Mouse (Mus musculus) forebrain, embryonic 14.5 days (tissue): ENCODE data around the gene Fez1. TPM values are rescaled to one million over a fixed set of nuclear protein-coding genes. Genes with fewer than 3 reads are reported as not detected.

Experiments used
- ATAC-seq: fragments of 200-750 bp; cut with Nextera tagmentation; 2 replicates; pipeline ENCODE4 v1.8.0; 2017; ENCODE audit warnings: mild to moderate bottlenecking, moderate library complexity
- DNase-seq: peaks from one replicate; pipeline ENCODE4 v3.0.0-alpha.2; 2015; ENCODE audit warnings: low spot score
- H3K27ac ChIP-seq: fragments of 300-500 bp; sonication (generic); 2 replicates; pipeline ENCODE4 v1.5.1; 2014; ENCODE audit warnings: low read depth, mild to moderate bottlenecking, control low read depth, low read length, moderate library complexity
- H3K27me3 ChIP-seq: fragments of 300-500 bp; sonication (generic); replicated peaks from 2 replicates; pipeline ENCODE4 v1.6.1; 2014; ENCODE audit warnings: low read length, control low read depth, mixed read lengths; ENCODE audit not compliant: control insufficient read depth, insufficient read depth
- H3K36me3 ChIP-seq: fragments of 300-500 bp; sonication (generic); 2 replicates; pipeline ENCODE4 v1.6.1; 2014; ENCODE audit warnings: low read length, control low read depth; ENCODE audit not compliant: control insufficient read depth, insufficient read depth
- H3K4me1 ChIP-seq: fragments of 300-500 bp; sonication (generic); 2 replicates; pipeline ENCODE4 v1.6.1; 2014; ENCODE audit warnings: antibody characterized with exemption, low read length, control low read depth; ENCODE audit not compliant: control insufficient read depth, insufficient read depth
- H3K4me2 ChIP-seq: fragments of 300-500 bp; sonication (generic); 2 replicates; pipeline ENCODE4 v1.6.1; 2014; ENCODE audit warnings: mild to moderate bottlenecking, control low read depth, low read length
- H3K4me3 ChIP-seq: fragments of 300-500 bp; sonication (generic); 2 replicates; pipeline ENCODE4 v1.5.1; 2014; ENCODE audit warnings: low read depth, low read length, control low read depth
- H3K9ac ChIP-seq: fragments of 300-500 bp; sonication (generic); 2 replicates; pipeline ENCODE4 v1.6.1; 2014; ENCODE audit warnings: mild to moderate bottlenecking, low read length, control low read depth, moderate library complexity
- H3K9me3 ChIP-seq: fragments of 300-500 bp; sonication (generic); replicated peaks from 2 replicates; pipeline ENCODE4 v1.6.1; 2016; ENCODE audit warnings: low read length, control low read depth, mixed read lengths; ENCODE audit not compliant: control insufficient read depth
- WGBS: fragments of 180-500 bp; shearing (Covaris S2); extraction: QIAGEN DNeasy Blood & Tissue Kit; methylation state at CpG from one replicate; pipeline ENCODE4 v1.1.7; 2014; 5-methylcytosine and 5-hydroxymethylcytosine counted together
- polyA plus RNA-seq: library from polyadenylated mRNA; unstranded; fragments of >200 nt; fragmentation: Nextera tagmentation; extraction: Ambion mirVana; gene quantifications from 2 replicates; pipeline ENCODE4 v1.2.1, GENCODE M21; 2014

Gene Fez1
- polyA plus RNA-seq, 1 experiment from 2014 or later = 620 TPM

GRCm38 (mm10) chr9:36803386-36803785 is 18.3 kb upstream of the Fez1 start:
- H3K4me1 ChIP-seq = no peaks in the 10 kb centered on the region
- no peaks in the 10 kb centered on the region for H3K9me3 ChIP-seq
- ATAC-seq (no peak), DNase-seq (no peak)
- no peak overlapping the region for H3K4me3 ChIP-seq
- WGBS = 78% methylated on average over 6 of the region's 6 CpGs
- no peaks in the 10 kb centered on the region for H3K36me3 ChIP-seq
- H3K9ac ChIP-seq = no peak overlapping the region
- H3K27ac ChIP-seq = no peak overlapping the region
- H3K4me2 ChIP-seq = no peak overlapping the region
- no peaks in the 10 kb centered on the region for H3K27me3 ChIP-seq

GRCm38 (mm10) chr9:36803926-36804325 is 17.7 kb upstream of the Fez1 start:
- no peak for DNase-seq
- no peaks in the 10 kb centered on the region for H3K9me3 ChIP-seq
- H3K27me3 ChIP-seq = no peaks in the 10 kb centered on the region
- no peak overlapping the region for H3K9ac ChIP-seq
- WGBS = 87% methylated on average over 3 of the region's 3 CpGs
- no peak overlapping the region for H3K4me3 ChIP-seq
- H3K27ac ChIP-seq = no peak overlapping the region
- no peaks in the 10 kb centered on the region for H3K36me3 ChIP-seq
- H3K4me2 ChIP-seq = no peak overlapping the region
- no peaks in the 10 kb centered on the region for H3K4me1 ChIP-seq
- no peak for ATAC-seq

GRCm38 (mm10) chr9:36805256-36805975 is 16.2 kb upstream of the Fez1 start:
- 97% methylated on average over 3 of the region's 3 CpGs for WGBS
- H3K9me3 ChIP-seq = no peaks in the 10 kb centered on the region
- DNase-seq = no peak

GRCm38 (mm10) chr9:36808126-36808785 is 13.4 kb upstream of the Fez1 start:
- WGBS = 66% methylated on average over 5 of the region's 5 CpGs
- Histone ChIP-seq H3K4me2 (no peak overlapping the region), H3K36me3 (no peaks in the 10 kb centered on the region), H3K4me3 (no peak overlapping the region), H3K27me3 (no peaks in the 10 kb centered on the region), H3K27ac (no peak overlapping the region), H3K9ac (no peak overlapping the region), H3K9me3 (no peaks in the 10 kb centered on the region), H3K4me1 (no peaks in the 10 kb centered on the region)
- ATAC-seq = no peak
- DNase-seq = peak; percentile 46

More at GRCm38 (mm10) chr9:36805256-36805975, 16.2 kb upstream of the Fez1 start:
- Histone ChIP-seq H3K27me3 (no peaks in the 10 kb centered on the region), H3K4me3 (no peak overlapping the region), H3K36me3 (no peaks in the 10 kb centered on the region), H3K4me1 (no peaks in the 10 kb centered on the region), H3K4me2 (no peak overlapping the region), H3K9ac (no peak overlapping the region), H3K27ac (no peak overlapping the region)
- no peak for ATAC-seq

GRCm38 (mm10) chr9:36814486-36814885 is 7.2 kb upstream of the Fez1 start:
- no peaks in the 10 kb centered on the region for H3K36me3 ChIP-seq

GRCm38 (mm10) chr9:36818905-36819304 is 2.8 kb upstream of the Fez1 start:
- Histone ChIP-seq H3K36me3 (no peaks in the 10 kb centered on the region), H3K9me3 (no peaks in the 10 kb centered on the region), H3K27me3 (no peaks in the 10 kb centered on the region), H3K9ac (no peak overlapping the region), H3K4me1 (peaks cover 19% of the 10 kb centered on the region), H3K4me2 (no peak overlapping the region), H3K27ac (no peak overlapping the region), H3K4me3 (no peak overlapping the region)
- DNase-seq (no peak), ATAC-seq (no peak)
- 70% methylated on average over 4 of the region's 4 CpGs for WGBS

More at GRCm38 (mm10) chr9:36814486-36814885, 7.2 kb upstream of the Fez1 start:
- H3K4me2 ChIP-seq = no peak overlapping the region
- no peaks in the 10 kb centered on the region for H3K27me3 ChIP-seq
- no peaks in the 10 kb centered on the region for H3K4me1 ChIP-seq
- H3K4me3 ChIP-seq = no peak overlapping the region
- WGBS = 61% methylated on average over 3 of the region's 3 CpGs
- ATAC-seq = no peak
- DNase-seq = peak; percentile 20
- no peak overlapping the region for H3K9ac ChIP-seq
- H3K27ac ChIP-seq = no peak overlapping the region
- no peaks in the 10 kb centered on the region for H3K9me3 ChIP-seq

- no peaks in the 10 kb centered on the region for H3K36me3 ChIP-seq
- H3K9ac ChIP-seq = peak overlapping the region; percentile 49; the same call in 1 of the 2 replicates
- no peaks in the 10 kb centered on the region for H3K9me3 ChIP-seq
- H3K4me2 ChIP-seq = peak overlapping the region; percentile 52
- peaks cover 19% of the 10 kb centered on the region for H3K4me1 ChIP-seq
- DNase-seq = peak; percentile 81
- H3K27ac ChIP-seq = peak overlapping the region; percentile 95
- WGBS = 20% methylated on average over 9 of the region's 9 CpGs
- peak; percentile 81 for ATAC-seq
- peak overlapping the region; percentile 22 for H3K4me3 ChIP-seq
- no peaks in the 10 kb centered on the region for H3K27me3 ChIP-seq
Measured at GRCm38 (mm10) chr9:36820969-36821643, 558 bp upstream of the Fez1 start.

- Histone ChIP-seq H3K4me3 (peak overlapping the region; percentile 22), H3K27ac (peak overlapping the region; percentile 95), H3K4me1 (peaks cover 23% of the 10 kb centered on the region), H3K9me3 (no peaks in the 10 kb centered on the region), H3K27me3 (no peaks in the 10 kb centered on the region), H3K4me2 (peak overlapping the region; percentile 52), H3K36me3 (no peaks in the 10 kb centered on the region), H3K9ac (peak overlapping the region; percentile 61)
- no peak for DNase-seq
- ATAC-seq = peak; percentile 53
- WGBS = 3% methylated on average over 2 of the region's 2 CpGs
Measured at GRCm38 (mm10) chr9:36822024-36822423, 360 bp downstream of the Fez1 start.
